Mouse (Mus musculus): ENCODE results near the gene Fnip2.
"Not testable (repeated sequence)": the region's sequence is repeated elsewhere in the genome, so short reads cannot be mapped to it uniquely, and the experiment has no call there.

Fnip2 gene

GRCm38 (mm10) chr3:79567703-79568362 is at the start of gene Fnip2:
Gene Fnip2, minus strand, starts transcription at chr3:79567796.
- peak; percentile 96 for DNase-seq (ENCODE audit: low read depth)

GRCm38 (mm10) chr3:79609886-79610285 is 42.3 kb upstream of the Fnip2 start:
- no peak for DNase-seq (ENCODE audit: low read depth)

DNA sequence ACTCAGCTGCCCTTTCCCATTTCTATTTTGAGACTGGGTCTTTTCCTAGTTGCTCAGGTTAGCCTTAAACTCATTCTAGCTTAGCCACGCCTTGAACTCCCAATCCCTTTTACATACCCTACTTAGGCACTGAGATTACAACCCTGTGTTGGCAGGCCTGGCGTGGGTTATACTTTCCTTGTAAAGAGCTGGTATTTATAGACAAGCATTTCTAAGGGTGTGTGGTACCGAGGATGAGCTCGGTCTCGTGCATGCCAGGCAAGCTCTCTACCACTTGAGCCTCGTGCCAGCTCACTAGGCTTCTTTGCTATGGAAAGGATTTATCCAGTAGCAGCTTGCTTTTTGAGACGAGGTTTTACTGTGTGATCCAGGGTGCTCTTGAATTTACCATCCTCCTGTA is 27.9 kb upstream of the Fnip2 start:
- DNase-seq (ENCODE audit: low read depth): no peak

DNA sequence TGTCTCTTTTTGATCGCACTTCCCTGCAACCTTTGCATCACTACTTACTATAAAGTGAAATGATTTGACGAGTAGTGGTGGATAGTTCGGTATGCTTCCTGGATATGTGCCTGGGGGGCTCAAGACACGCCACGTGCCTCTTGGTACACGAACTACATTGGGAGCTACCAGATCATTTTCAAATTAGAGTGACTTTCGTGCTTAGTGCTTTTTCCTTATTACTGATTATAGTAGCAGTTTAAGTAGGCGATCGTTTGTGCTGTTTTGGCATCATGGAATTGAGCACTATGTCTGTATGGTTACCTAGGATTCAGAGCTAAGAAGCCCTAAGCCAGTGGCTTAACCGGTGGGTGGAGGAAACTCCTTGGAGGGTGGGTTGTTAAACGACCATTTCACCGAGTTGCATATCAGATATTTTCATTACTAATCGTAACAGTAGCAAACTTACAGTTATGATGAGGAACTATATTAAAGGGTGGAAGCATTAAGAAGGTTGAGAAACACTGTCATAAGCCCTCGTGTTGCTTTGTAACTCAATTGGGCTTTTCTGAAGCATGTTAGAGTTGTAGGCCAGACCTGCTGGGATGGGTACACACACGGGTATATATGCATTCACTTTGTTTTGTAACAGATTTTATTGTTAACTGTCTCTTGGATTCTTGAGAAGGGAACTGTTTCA is 24.3 kb upstream of the Fnip2 start:
- DNase-seq (ENCODE audit: low read depth): no peak

GRCm38 (mm10) chr3:79590863-79591792 is 23.5 kb upstream of the Fnip2 start, which contains the start of gene Ppid:
Gene Ppid, plus strand, starts transcription at chr3:79591342.
- DNase-seq (ENCODE audit: low read depth): peak; percentile 92

GRCm38 (mm10) chr3:79589671-79590070 is 22.1 kb upstream of the Fnip2 start:
- DNase-seq (ENCODE audit: low read depth): no peak

GRCm38 (mm10) chr3:79586804-79587203 is 19.2 kb upstream of the Fnip2 start:
- peak; percentile 96 for DNase-seq (ENCODE audit: low read depth)

GRCm38 (mm10) chr3:79579891-79580575 is 12.4 kb upstream of the Fnip2 start:
- DNase-seq (ENCODE audit: low read depth): no peak

GRCm38 (mm10) chr3:79578164-79578563 is 10.6 kb upstream of the Fnip2 start:
- no peak for DNase-seq (ENCODE audit: low read depth)

GRCm38 (mm10) chr3:79577606-79578005 is 10.0 kb upstream of the Fnip2 start:
- no peak for DNase-seq (ENCODE audit: low read depth)

GRCm38 (mm10) chr3:79576865-79577264 is 9.3 kb upstream of the Fnip2 start:
- no peak for DNase-seq (ENCODE audit: low read depth)

DNA sequence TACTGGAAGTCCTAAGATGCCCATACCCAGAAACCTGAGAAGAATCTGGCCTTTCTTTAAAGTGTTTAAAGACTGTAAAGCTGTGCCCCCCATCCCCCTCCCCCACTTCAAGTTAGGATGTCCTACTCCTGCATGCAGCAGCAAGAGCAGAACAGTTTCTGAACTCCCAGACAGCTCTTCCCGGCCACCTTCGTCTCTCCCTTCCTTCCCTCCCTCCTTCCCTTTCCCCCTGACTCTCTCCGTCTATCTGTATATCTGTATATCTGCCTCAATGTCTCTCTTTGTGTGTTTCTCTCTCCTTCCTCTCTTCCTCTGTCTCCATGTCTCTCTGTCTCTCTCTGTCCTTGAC is 8.8 kb upstream of the Fnip2 start:
- DNase-seq (ENCODE audit: low read depth): no peak

- DNase-seq (ENCODE audit: low read depth): peak; percentile 68
Observed at GRCm38 (mm10) chr3:79575576-79576467, 8.2 kb upstream of the Fnip2 start.

DNA sequence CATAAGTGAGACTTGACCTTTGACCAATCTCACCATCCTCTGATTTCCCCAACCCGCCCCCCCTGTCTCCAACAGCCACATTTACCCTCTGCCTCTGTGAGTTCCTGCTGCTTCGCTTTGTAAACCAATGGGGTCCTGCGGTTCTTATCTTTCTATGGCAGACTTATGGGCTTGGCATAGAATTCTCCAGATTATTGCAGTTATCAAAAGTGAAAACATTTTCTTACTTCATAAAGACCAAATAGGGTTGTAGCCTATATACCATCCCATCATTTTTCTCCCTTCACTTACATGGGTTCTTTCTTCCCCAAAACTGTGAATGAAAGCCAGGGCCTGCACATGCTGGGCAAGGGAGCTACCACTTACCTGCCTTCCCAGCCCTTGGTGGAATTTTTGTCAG is 6.7 kb upstream of the Fnip2 start:
- no peak for DNase-seq (ENCODE audit: low read depth)

GRCm38 (mm10) chr3:79573376-79573775 is 5.8 kb upstream of the Fnip2 start:
- not testable (repeated sequence) for DNase-seq (ENCODE audit: low read depth)

DNA sequence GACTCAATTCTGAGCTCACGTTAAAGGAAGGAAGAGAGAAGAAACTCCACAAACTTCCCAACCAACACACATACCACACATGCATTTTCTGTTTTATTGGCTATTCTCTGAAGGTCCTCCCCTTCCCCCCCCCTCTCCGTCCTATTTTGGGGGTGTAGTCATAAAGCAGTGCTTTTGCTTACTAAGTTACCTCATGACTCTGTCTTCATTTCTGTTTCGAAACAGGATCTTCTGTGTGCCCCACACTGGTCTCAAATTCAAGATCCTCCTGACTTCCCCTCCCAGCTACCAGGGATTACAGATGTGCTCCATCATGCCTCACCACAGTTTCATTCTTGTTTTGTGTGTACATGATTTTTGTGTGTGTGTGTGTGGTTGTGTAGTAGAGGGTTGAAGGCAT is 4.8 kb upstream of the Fnip2 start:
- DNase-seq (ENCODE audit: low read depth): peak; percentile 78

DNA sequence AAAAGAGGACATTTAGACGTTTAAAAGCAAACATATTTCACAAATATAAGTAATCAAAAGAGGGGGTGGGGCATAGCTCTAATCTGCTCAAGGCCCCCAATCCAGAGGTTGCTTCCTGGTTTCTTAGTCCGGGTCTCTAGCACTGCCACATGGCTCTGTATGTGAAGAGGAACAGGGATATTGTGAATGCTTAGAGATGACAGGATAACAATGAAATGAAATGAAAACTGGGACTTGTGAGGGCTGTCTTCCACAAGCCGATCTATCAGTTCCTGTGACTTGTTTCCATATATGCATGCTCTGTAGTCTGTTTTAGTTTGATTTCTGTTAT is 1.7 kb upstream of the Fnip2 start:
- DNase-seq (ENCODE audit: low read depth): no peak

DNA sequence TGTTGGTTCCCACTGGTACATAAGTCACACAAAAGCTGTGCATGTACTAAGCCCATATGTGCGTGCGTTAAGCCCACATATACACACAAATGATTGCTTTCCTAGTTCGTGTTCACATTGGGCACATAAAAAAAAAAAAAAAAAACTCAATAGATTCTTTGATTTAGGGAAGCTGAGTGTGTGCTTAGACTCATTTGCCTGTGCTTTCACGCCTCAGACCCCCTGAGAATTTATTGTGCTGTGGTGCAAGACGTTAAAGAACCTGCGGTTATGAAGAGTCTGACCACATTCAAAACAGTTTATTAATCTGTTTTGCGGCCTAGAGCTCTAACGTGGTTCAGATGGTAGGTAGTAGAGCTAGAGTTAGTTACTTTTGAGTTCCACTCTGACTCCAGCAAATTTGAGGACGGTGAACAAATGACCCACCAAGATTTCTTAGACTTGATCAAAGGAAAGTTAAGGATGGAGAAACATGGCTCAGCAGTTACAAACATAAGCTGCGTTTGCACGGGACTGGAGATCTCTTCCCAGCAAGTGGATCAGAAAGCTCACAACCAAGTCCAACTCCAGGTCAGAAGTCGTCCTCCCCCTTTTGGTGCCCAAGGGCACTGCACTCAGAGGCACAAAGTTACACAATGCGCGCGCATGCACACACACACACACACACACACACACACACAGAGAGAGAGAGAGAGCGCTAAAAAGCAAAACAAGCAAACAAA is 1.2 kb upstream of the Fnip2 start:
- DNase-seq (ENCODE audit: low read depth): no peak

GRCm38 (mm10) chr3:79566716-79567691 is 592 bp downstream of the Fnip2 start:
- DNase-seq (ENCODE audit: low read depth): peak; percentile 12

Data from NIH3T3 (cell line).